Mouse (Mus musculus): Measurements from ENCODE around the gene Nifk. TPM values are rescaled to one million over a fixed set of nuclear protein-coding genes. Genes with fewer than 3 reads are reported as not detected.

Gene Nifk
- polyA plus RNA-seq, 1 experiment from 2014 or later, result 61.0 TPM

DNA sequence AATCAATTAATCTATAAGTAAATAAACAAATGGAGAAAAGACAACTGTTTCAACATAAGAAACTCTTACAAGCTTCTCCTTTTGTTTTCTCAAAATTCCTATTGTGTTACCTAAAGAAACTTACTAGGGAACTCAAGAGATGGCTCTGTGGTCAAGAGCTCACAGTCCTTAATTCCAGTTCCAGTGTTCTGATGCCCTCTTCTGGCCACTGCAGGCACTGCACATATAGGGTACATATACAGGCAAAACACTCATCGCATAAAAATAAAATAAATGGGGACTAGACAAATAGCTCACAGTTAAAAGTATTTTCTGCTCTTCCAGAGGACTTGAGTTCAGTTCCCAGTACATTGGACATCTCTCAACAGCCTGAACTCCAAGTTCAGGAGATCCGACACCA is 943 bp upstream of the Nifk start:
- Histone ChIP-seq H3K27ac (ENCODE audit: low read depth, low read length) (no peak overlapping the region), H3K4me2 (ENCODE audit: low read length) (no peak overlapping the region), H3K4me1 (ENCODE audit: control insufficient read depth, insufficient read depth, low read depth, low read length) (peaks cover 10% of the 10 kb centered on the region), H3K9me3 (ENCODE audit: control insufficient read depth, low read length) (no peaks in the 10 kb centered on the region), H3K36me3 (ENCODE audit: control insufficient read depth, insufficient read depth, low read length) (peaks cover 13% of the 10 kb centered on the region), H3K9ac (ENCODE audit: low read depth, low read length) (no peak overlapping the region), H3K4me3 (ENCODE audit: low read length) (no peak overlapping the region), H3K27me3 (replicated peaks; ENCODE audit: control insufficient read depth, insufficient read depth, low read length) (no peaks in the 10 kb centered on the region)
- WGBS, result 66% methylated on average over 2 of the region's 2 CpGs
- ATAC-seq, result no peak

DNA sequence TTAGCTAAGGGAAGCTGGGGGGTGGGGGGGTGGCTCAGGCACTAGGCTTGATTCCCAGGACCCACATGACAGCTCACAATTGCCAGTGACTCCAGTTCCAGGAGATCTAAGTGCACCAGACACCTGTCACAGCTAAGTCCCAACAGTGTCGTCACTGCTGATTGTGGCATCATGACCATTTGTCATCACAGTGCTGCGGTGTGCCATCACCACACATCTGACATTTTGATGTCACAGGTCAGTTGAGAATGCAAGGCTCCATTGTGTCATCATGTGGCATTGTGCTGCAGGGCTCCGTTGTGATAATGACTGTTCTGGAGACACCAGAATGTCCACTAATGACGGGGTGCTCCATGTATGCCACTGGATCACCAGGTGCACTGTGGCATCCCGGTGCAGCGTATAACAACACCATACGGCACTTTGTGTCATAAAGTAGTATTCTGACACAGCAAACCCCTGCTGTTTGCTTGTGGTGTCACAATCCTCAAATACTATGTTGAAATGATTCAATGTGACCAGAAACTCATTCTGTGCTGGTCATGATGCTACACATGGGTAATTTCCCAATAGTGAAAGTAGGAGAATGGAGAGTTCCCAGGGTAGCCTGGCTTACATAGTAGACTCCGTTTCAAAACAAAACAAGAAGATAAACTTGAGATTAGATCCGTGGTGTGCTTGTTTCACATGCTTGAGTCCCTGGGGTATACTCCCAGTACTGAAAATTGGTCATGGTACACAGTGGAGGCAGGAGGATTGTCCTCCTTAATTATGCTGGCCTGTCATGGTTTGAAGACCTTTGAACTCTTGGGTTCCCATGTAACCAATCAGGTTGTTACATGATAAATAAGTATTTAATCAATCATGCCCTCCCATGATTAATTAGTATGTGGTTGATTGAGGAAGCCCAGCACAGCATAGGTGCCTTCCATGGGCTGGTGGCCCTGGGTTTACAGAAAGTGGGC is 13.4 kb downstream of the Nifk start:
- H3K4me3 ChIP-seq (ENCODE audit: low read length), result no peak overlapping the region
- 88% methylated on average over 9 of the region's 9 CpGs for WGBS
- no peak overlapping the region for H3K9ac ChIP-seq (ENCODE audit: low read depth, low read length)
- H3K36me3 ChIP-seq (ENCODE audit: control insufficient read depth, insufficient read depth, low read length), result peaks cover 32% of the 10 kb centered on the region
- H3K27me3 ChIP-seq (replicated peaks; ENCODE audit: control insufficient read depth, insufficient read depth, low read length), result no peaks in the 10 kb centered on the region
- H3K4me1 ChIP-seq (ENCODE audit: control insufficient read depth, insufficient read depth, low read depth, low read length), result no peaks in the 10 kb centered on the region
- no peaks in the 10 kb centered on the region for H3K9me3 ChIP-seq (ENCODE audit: control insufficient read depth, low read length)
- H3K27ac ChIP-seq (ENCODE audit: low read depth, low read length), result no peak overlapping the region
- H3K4me2 ChIP-seq (ENCODE audit: low read length), result no peak overlapping the region
- ATAC-seq, result peak; percentile 30; the same call in 1 of the 2 replicates

DNA sequence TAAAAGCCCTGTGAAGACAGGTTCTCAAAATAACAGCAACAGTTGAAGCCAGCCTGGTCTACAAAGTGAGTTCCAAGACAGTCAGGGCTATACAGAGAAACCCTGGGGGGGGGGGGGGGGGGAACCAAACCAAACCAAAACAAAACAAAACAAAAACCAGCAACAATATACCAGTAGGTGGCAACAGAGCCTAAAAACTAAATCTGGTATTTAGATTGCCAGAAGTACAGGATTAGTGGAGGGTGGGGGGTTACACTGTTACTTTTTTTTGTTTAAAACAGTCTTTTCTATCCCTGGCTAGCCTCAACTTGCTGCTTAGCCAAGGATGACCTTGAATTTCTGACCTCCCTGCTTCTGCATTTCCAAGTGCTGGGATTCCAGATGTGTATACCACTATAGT is 14.2 kb downstream of the Nifk start:
- H3K36me3 ChIP-seq (ENCODE audit: control insufficient read depth, insufficient read depth, low read length), result peaks cover 25% of the 10 kb centered on the region
- ATAC-seq, result no peak
- H3K27me3 ChIP-seq (replicated peaks; ENCODE audit: control insufficient read depth, insufficient read depth, low read length), result no peaks in the 10 kb centered on the region
- H3K9me3 ChIP-seq (ENCODE audit: control insufficient read depth, low read length), result no peaks in the 10 kb centered on the region
- H3K4me2 ChIP-seq (ENCODE audit: low read length), result no peak overlapping the region
- no peaks in the 10 kb centered on the region for H3K4me1 ChIP-seq (ENCODE audit: control insufficient read depth, insufficient read depth, low read depth, low read length)
- no peak overlapping the region for H3K4me3 ChIP-seq (ENCODE audit: low read length)
- H3K27ac ChIP-seq (ENCODE audit: low read depth, low read length), result no peak overlapping the region
- H3K9ac ChIP-seq (ENCODE audit: low read depth, low read length), result no peak overlapping the region

DNA sequence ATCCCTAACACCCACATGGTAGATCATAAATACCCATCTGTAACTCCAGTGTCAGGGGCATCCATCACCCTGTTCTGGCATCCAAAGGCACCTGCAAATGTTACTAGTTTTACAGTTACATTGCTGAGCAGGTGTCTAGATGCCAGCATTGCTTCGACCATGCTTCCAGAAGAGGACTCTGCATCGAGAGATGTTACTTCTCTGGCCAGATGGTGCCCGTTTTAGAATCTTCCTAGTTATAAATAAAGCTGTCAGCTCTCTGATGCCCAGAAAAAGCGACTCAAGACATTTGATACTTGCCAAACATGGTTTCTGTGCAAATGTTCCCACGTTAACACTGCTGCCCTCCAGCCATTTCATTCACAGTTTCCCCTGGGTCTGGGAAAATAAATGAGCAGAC is 16.3 kb downstream of the Nifk start:
- no peak overlapping the region for H3K9ac ChIP-seq (ENCODE audit: low read depth, low read length)
- H3K27ac ChIP-seq (ENCODE audit: low read depth, low read length), result no peak overlapping the region
- no peaks in the 10 kb centered on the region for H3K27me3 ChIP-seq (replicated peaks; ENCODE audit: control insufficient read depth, insufficient read depth, low read length)
- no peak for ATAC-seq
- no peaks in the 10 kb centered on the region for H3K9me3 ChIP-seq (ENCODE audit: control insufficient read depth, low read length)
- H3K36me3 ChIP-seq (ENCODE audit: control insufficient read depth, insufficient read depth, low read length), result peaks cover 4% of the 10 kb centered on the region
- H3K4me3 ChIP-seq (ENCODE audit: low read length), result no peak overlapping the region
- H3K4me2 ChIP-seq (ENCODE audit: low read length), result no peak overlapping the region
- WGBS, result 86% methylated on average over 5 of the region's 5 CpGs
- no peaks in the 10 kb centered on the region for H3K4me1 ChIP-seq (ENCODE audit: control insufficient read depth, insufficient read depth, low read depth, low read length)

DNA sequence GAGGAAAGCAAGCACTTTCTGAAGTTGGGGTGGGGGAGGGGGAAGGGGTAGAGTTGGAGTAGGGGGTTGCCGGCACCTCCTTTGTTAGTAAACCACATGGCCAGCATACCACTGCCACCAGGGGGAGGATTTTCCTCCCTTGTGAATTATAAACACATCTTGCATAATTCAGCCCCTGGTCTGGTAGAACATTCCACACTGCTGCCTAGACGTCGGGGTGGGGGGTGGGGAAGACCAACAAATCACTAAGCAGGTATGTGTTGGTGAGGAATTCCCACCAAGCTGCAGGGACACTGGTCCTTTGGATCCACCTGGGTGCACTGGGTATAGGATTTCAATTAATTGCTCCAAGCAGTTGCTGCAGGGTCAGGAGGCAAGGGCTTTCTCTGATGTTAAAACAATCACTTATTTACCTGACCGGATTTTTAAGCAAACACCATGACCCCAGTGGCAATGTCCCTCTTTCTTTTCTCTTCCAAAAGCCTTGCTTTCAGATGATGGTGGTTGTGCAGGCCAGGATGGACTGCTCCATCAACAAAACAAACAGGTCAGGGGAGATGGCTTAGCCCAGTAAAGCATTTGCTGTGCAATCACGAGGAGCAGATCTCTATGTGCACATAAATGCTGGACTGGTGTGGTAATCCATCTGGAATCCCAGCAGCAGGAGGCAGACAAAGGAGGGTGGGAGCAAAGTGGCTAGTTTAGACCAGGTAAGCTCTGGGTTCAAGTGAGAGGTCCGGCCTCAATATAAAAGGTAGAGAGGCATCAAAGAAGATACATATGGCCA is 22.2 kb downstream of the Nifk start:
- WGBS, result 42% methylated on average over 6 of the region's 6 CpGs
- no peaks in the 10 kb centered on the region for H3K36me3 ChIP-seq (ENCODE audit: control insufficient read depth, insufficient read depth, low read length)
- H3K9ac ChIP-seq (ENCODE audit: low read depth, low read length), result no peak overlapping the region
- no peak overlapping the region for H3K4me2 ChIP-seq (ENCODE audit: low read length)
- no peaks in the 10 kb centered on the region for H3K9me3 ChIP-seq (ENCODE audit: control insufficient read depth, low read length)
- H3K4me3 ChIP-seq (ENCODE audit: low read length), result no peak overlapping the region
- H3K4me1 ChIP-seq (ENCODE audit: control insufficient read depth, insufficient read depth, low read depth, low read length), result no peaks in the 10 kb centered on the region
- no peak overlapping the region for H3K27ac ChIP-seq (ENCODE audit: low read depth, low read length)
- no peak for ATAC-seq
- H3K27me3 ChIP-seq (replicated peaks; ENCODE audit: control insufficient read depth, insufficient read depth, low read length), result no peaks in the 10 kb centered on the region

DNA sequence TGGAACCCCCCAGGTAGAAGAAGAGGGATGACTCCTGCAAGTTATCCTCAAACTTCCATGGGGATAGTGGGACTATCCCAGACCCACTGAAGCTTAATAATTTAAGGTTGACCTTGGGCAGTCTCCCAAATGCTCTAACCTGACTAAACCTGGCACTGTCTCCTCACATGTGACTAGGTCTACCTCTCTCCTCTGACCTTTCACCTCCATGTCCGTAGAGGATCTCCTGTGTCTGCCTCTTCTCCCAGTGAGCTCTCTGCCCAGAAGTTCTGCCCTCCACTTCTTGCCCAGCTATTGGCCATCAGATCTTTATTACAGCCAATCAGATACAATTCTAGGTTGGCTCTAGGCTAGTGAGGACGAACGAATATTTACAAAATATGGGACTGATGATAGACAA is 28.3 kb downstream of the Nifk start:
- Histone ChIP-seq H3K27ac (ENCODE audit: low read depth, low read length) (no peak overlapping the region), H3K36me3 (ENCODE audit: control insufficient read depth, insufficient read depth, low read length) (no peaks in the 10 kb centered on the region), H3K9me3 (ENCODE audit: control insufficient read depth, low read length) (no peaks in the 10 kb centered on the region), H3K9ac (ENCODE audit: low read depth, low read length) (no peak overlapping the region), H3K4me1 (ENCODE audit: control insufficient read depth, insufficient read depth, low read depth, low read length) (no peaks in the 10 kb centered on the region), H3K27me3 (replicated peaks; ENCODE audit: control insufficient read depth, insufficient read depth, low read length) (no peaks in the 10 kb centered on the region), H3K4me3 (ENCODE audit: low read length) (no peak overlapping the region), H3K4me2 (ENCODE audit: low read length) (no peak overlapping the region)
- 91% methylated on average over 3 of the region's 3 CpGs for WGBS
- no peak for ATAC-seq

DNA sequence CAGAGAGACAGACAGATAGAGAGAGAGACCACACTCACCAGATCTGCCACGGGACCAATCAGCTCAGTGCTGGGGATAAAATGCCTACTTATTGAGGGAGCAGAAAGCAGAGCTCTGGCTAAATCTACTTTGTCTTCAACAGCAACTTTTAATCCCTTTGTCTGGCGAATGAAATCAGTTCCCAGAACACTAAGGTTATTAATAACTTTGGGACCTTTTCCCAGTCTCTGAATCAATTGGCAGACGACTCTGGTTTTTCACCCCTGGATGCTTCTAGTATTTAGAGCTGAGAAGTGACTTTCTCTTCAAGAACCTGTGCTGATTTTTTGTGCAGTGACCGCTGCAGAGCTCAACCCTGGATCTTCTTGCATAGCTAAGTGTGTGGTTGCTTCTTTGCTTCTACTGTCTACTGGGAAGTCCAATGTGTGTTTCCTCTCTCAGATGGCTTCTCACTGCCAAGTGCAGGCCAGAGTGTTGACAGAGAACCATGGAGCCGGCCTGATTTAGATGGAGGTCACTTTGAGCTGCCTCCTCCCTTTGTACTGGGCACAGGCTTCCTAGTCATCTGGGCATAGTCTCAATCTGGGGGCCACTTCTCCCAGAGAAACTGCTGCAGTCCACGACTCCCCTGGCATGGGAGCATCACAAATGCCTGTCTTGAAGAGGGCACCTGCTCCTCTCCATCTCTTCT is 37.6 kb downstream of the Nifk start:
- no peak for ATAC-seq
- Histone ChIP-seq H3K9ac (ENCODE audit: low read depth, low read length) (no peak overlapping the region), H3K9me3 (ENCODE audit: control insufficient read depth, low read length) (no peaks in the 10 kb centered on the region), H3K36me3 (ENCODE audit: control insufficient read depth, insufficient read depth, low read length) (no peaks in the 10 kb centered on the region), H3K4me2 (ENCODE audit: low read length) (no peak overlapping the region), H3K27ac (ENCODE audit: low read depth, low read length) (no peak overlapping the region), H3K27me3 (replicated peaks; ENCODE audit: control insufficient read depth, insufficient read depth, low read length) (no peaks in the 10 kb centered on the region), H3K4me1 (ENCODE audit: control insufficient read depth, insufficient read depth, low read depth, low read length) (no peaks in the 10 kb centered on the region), H3K4me3 (ENCODE audit: low read length) (no peak overlapping the region)
- 75% methylated on average over 6 of the region's 6 CpGs for WGBS

DNA sequence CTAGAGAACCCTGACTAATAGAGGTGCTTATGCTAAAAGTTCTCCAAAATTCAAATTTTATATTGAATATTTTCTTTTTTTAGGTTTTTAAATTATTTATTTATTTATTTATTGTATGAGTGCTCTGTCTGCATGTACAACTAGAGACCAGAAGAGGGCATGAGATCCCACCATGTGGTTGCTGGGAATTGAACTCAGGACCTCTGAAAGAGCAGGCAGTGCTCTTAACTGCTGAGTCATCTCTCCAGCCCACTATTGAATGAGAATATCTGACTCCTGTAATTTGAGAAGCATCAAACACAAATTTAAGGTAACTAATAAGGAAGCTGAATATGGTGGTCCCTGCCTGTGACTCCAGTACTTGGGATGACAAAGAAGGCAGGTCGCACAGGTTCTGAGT is 46.3 kb downstream of the Nifk start:
- 100% methylated on average over 1 of the region's 1 CpGs for WGBS
- H3K27me3 ChIP-seq (replicated peaks; ENCODE audit: control insufficient read depth, insufficient read depth, low read length), result no peaks in the 10 kb centered on the region
- H3K4me1 ChIP-seq (ENCODE audit: control insufficient read depth, insufficient read depth, low read depth, low read length), result no peaks in the 10 kb centered on the region
- no peak for ATAC-seq
- H3K4me2 ChIP-seq (ENCODE audit: low read length), result no peak overlapping the region
- no peaks in the 10 kb centered on the region for H3K9me3 ChIP-seq (ENCODE audit: control insufficient read depth, low read length)
- no peaks in the 10 kb centered on the region for H3K36me3 ChIP-seq (ENCODE audit: control insufficient read depth, insufficient read depth, low read length)
- H3K27ac ChIP-seq (ENCODE audit: low read depth, low read length), result no peak overlapping the region
- H3K9ac ChIP-seq (ENCODE audit: low read depth, low read length), result no peak overlapping the region
- no peak overlapping the region for H3K4me3 ChIP-seq (ENCODE audit: low read length)

Data from hindbrain, embryonic 16.5 days (tissue).